Mouse (Mus musculus): ENCODE results near the gene Zbtb41.
"Not testable (repeated sequence)": the region's sequence is repeated elsewhere in the genome, so short reads cannot be mapped to it uniquely, and the experiment has no call there.

Gene Zbtb41

GRCm38 (mm10) chr1:139421875-139422791, at the start of gene Zbtb41:
Gene Zbtb41 (plus strand): TSS chr1:139422288.
- DNase-seq (ENCODE audit: low read depth, low spot score), result peak; percentile 78

- DNase-seq (ENCODE audit: low read depth, low spot score), result no peak
These were observed 46.2 kb upstream of the Zbtb41 start for GRCm38 (mm10) chr1:139375900-139376299.

- DNase-seq (ENCODE audit: low read depth, low spot score), result no peak
These were observed 45.3 kb upstream of the Zbtb41 start, which contains the start of gene Crb1 for GRCm38 (mm10) chr1:139376638-139377286. Gene Crb1 (minus strand): TSS chr1:139377100.

- DNase-seq (ENCODE audit: low read depth, low spot score), result no peak
These were observed 43.0 kb upstream of the Zbtb41 start for GRCm38 (mm10) chr1:139378861-139379620.

- DNase-seq (ENCODE audit: low read depth, low spot score), result no peak
These were observed 42.5 kb upstream of the Zbtb41 start for GRCm38 (mm10) chr1:139379621-139379984.

- DNase-seq (ENCODE audit: low read depth, low spot score), result no peak
These were observed 30.3 kb upstream of the Zbtb41 start for GRCm38 (mm10) chr1:139391747-139392146.

- DNase-seq (ENCODE audit: low read depth, low spot score), result no peak
These were observed 25.5 kb upstream of the Zbtb41 start for GRCm38 (mm10) chr1:139396589-139396988.

- no peak for DNase-seq (ENCODE audit: low read depth, low spot score)
These were observed 16.3 kb upstream of the Zbtb41 start for GRCm38 (mm10) chr1:139405766-139406165.

- DNase-seq (ENCODE audit: low read depth, low spot score), result no peak
These were observed 14.4 kb upstream of the Zbtb41 start for GRCm38 (mm10) chr1:139407701-139408100.

GRCm38 (mm10) chr1:139412365-139412764, 9.7 kb upstream of the Zbtb41 start:
- DNase-seq (ENCODE audit: low read depth, low spot score), result not testable (repeated sequence)

GRCm38 (mm10) chr1:139413465-139413864, 8.6 kb upstream of the Zbtb41 start:
- no peak for DNase-seq (ENCODE audit: low read depth, low spot score)

GRCm38 (mm10) chr1:139421521-139421874, 590 bp upstream of the Zbtb41 start:
- DNase-seq (ENCODE audit: low read depth, low spot score), result no peak

GRCm38 (mm10) chr1:139422941-139423340, 853 bp downstream of the Zbtb41 start:
- no peak for DNase-seq (ENCODE audit: low read depth, low spot score)

GRCm38 (mm10) chr1:139423931-139424330, 1.8 kb downstream of the Zbtb41 start:
- DNase-seq (ENCODE audit: low read depth, low spot score), result no peak

- no peak for DNase-seq (ENCODE audit: low read depth, low spot score)
These were observed 2.9 kb downstream of the Zbtb41 start for GRCm38 (mm10) chr1:139425006-139425405.

- no peak for DNase-seq (ENCODE audit: low read depth, low spot score)
These were observed 16.3 kb downstream of the Zbtb41 start for GRCm38 (mm10) chr1:139438373-139438772.

- DNase-seq (ENCODE audit: low read depth, low spot score), result not testable (repeated sequence)
These were observed 21.0 kb downstream of the Zbtb41 start for GRCm38 (mm10) chr1:139443103-139443502.

GRCm38 (mm10) chr1:139454340-139455225, 32.5 kb downstream of the Zbtb41 start, which contains the start of gene Aspm:
Gene Aspm (plus strand): TSS chr1:139454772.
- DNase-seq (ENCODE audit: low read depth, low spot score), result peak; percentile 62

GRCm38 (mm10) chr1:139455226-139455869, 33.3 kb downstream of the Zbtb41 start:
- DNase-seq (ENCODE audit: low read depth, low spot score), result no peak

GRCm38 (mm10) chr1:139460807-139461206, 38.7 kb downstream of the Zbtb41 start:
- no peak for DNase-seq (ENCODE audit: low read depth, low spot score)

Measured in retina, adult 2 months (tissue).